Mouse (Mus musculus): ENCODE data around the gene Rpl29.

GRCm38 (mm10) chr9:106471892-106472291 lies 42.6 kb downstream of the Rpl29 start:
- TF ChIP-seq CTCF (IDR thresholded peaks at IDR 0.05; ENCODE audit: borderline replicate concordance, extremely low read depth, insufficient read depth, insufficient read length) (no peak), POLR2A (IDR thresholded peaks at IDR 0.05; ENCODE audit: borderline replicate concordance, extremely low read depth, insufficient read depth, insufficient read length, poor library complexity, severe bottlenecking) (no peak)

Data from brain, embryonic 14.5 days (tissue).